Mouse (Mus musculus) spleen, adult 2 months (tissue): ENCODE results near the gene Hist1h2bb.

Experiments
- CTCF ChIP-seq: fragments of 200-500 bp; IDR thresholded peaks from 2 replicates; pipeline ENCODE4 v1.5.1; 2011; ENCODE audit warnings: mild to moderate bottlenecking, inconsistent platforms; ENCODE audit not compliant: insufficient read depth, insufficient read length, insufficient replicate concordance; ENCODE audit errors: extremely low read depth
- POLR2A ChIP-seq: fragments of 200-500 bp; IDR thresholded peaks from 2 replicates; pipeline ENCODE4 v1.6.1; 2011; ENCODE audit warnings: low read depth, low read length, inconsistent platforms

DNA sequence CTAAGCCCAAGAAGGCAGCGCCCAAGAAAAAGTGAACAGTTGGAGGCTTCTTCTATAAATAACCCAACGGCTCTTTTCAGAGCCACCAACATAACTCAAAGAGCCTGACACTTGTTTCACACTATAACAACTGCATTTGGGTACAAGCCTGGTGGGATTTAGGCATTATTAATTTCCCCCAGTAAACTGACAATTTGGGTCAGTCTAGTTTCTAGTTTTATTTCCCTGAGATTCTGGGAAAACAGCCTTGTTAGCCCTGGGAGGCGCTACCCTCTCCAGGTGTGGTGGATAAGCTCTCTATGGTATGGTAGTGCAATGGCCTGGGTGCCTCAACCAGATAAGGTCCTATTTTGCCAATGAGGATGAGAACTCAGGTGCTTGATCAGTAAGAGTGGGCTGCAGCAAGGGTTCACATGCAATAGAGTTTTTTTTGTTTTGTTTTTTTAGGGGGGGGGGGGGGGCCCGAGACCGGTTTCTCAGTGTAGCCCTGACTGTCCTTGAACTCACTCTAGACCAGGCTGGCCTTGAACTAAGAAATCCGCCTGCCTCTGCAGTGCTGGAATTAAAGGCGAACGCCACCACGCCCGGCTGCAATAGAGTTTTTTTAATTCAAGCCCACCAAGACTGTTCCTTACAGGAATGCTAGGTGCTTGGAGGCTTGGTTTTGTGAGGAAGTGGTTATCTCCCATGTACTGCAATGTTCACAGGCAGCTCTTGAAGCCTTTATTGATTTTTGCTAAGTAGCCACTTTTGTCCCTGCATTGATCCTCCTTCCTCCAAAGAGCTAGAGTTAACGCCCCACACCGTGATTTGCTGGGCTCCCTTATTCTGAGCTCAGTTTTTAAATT lies 18.0 kb downstream of the Hist1h2bb start:
- TF ChIP-seq POLR2A (no peak), CTCF (no peak)
